Mouse (Mus musculus): Measurements from ENCODE around the gene 4931406P16Rik.

DNA sequence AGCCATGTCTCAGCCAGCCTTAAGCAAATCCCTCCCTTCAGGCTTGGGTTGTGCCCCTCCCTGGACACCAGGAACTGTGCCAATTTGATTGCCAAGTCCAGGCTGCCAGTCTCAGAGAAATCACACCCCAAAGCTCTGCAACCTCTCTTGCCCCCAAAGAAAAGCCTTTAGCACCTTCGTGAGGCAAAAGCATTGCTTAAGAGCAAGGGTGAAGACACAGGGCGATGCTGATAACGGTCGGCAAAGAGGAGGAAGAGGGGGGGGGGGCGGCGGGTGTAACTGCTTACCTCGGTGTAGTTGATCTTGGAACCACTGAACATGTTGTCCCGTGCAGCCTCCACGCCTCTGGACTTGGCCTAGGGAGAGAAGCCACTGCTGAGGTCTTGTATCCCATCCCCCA, 84.7 kb downstream of the 4931406P16Rik start:
- TF ChIP-seq POLR2A (IDR thresholded peaks at IDR 0.05; ENCODE audit: low read depth, low read length): no peak
- no peak for TF ChIP-seq CTCF (IDR thresholded peaks at IDR 0.05; ENCODE audit: extremely low read depth, insufficient read length, insufficient replicate concordance, low read depth, low read length)

All from small intestine, adult 2 months (tissue).